Mouse (Mus musculus) heart, postnatal 0 days (tissue): ENCODE measurements around the gene Atg101. TPM values are rescaled to one million over a fixed set of nuclear protein-coding genes. Genes with fewer than 3 reads are reported as not detected.
A peak's percentile ranks its signal among the peaks of the same experiment; 100 is the strongest.

Experiments used
- ATAC-seq: fragments of 200-750 bp; cut with Nextera tagmentation; 2 replicates; pipeline ENCODE4 v1.8.0; 2017; ENCODE audit warnings: low read depth, moderate number of reproducible peaks, moderate library complexity; ENCODE audit not compliant: insufficient read depth
- DNase-seq: peaks from one replicate; pipeline ENCODE4 v3.0.0-alpha.2; 2016; ENCODE audit warnings: low spot score
- H3K27ac ChIP-seq: fragments of 300-500 bp; sonication (generic); 2 replicates; pipeline ENCODE4 v1.5.1; 2014; ENCODE audit warnings: low read depth, mild to moderate bottlenecking
- H3K27me3 ChIP-seq: fragments of 300-500 bp; sonication (generic); 2 replicates; pipeline ENCODE4 v1.6.1; 2014; ENCODE audit warnings: low read length, mixed read lengths; ENCODE audit not compliant: control insufficient read depth, insufficient read depth
- H3K36me3 ChIP-seq: fragments of 300-500 bp; sonication (generic); replicated peaks from 2 replicates; pipeline ENCODE4 v1.6.1; 2014; ENCODE audit warnings: low read length, mixed read lengths; ENCODE audit not compliant: control insufficient read depth, insufficient read depth
- H3K4me1 ChIP-seq: fragments of 300-500 bp; sonication (generic); 2 replicates; pipeline ENCODE4 v1.6.1; 2014; ENCODE audit warnings: antibody characterized with exemption; ENCODE audit not compliant: control insufficient read depth, insufficient read depth
- H3K4me2 ChIP-seq: fragments of 300-500 bp; sonication (generic); 2 replicates; pipeline ENCODE4 v1.6.1; 2014; ENCODE audit warnings: low read depth, mild to moderate bottlenecking, low read length, moderate library complexity
- H3K4me3 ChIP-seq: fragments of 300-500 bp; sonication (generic); 2 replicates; pipeline ENCODE4 v1.5.1; 2014; ENCODE audit warnings: low read depth, low read length
- H3K9ac ChIP-seq: fragments of 300-500 bp; sonication (generic); replicated peaks from 2 replicates; pipeline ENCODE4 v1.6.1; 2014; ENCODE audit warnings: low read depth, low read length, mixed read lengths
- H3K9me3 ChIP-seq: fragments of 300-500 bp; sonication (generic); replicated peaks from 2 replicates; pipeline ENCODE4 v1.6.1; 2016; ENCODE audit warnings: low read length; ENCODE audit not compliant: control insufficient read depth
- CTCF ChIP-seq: IDR thresholded peaks from 2 replicates; pipeline ENCODE4 v1.5.1; 2016; ENCODE audit warnings: antibody characterized with exemption, control low read depth, low read depth
- EP300 ChIP-seq: IDR thresholded peaks from 2 replicates; pipeline ENCODE4 v1.6.1; 2016; ENCODE audit warnings: antibody characterized with exemption, low read depth
- WGBS: fragments of 180-500 bp; shearing (Covaris S2); extraction: QIAGEN DNeasy Blood & Tissue Kit; methylation state at CpG from one replicate; pipeline ENCODE4 v1.1.7; 2014; 5-methylcytosine and 5-hydroxymethylcytosine counted together
- polyA plus RNA-seq: library from polyadenylated mRNA; unstranded; fragments of >200 nt; fragmentation: Nextera tagmentation; extraction: Ambion mirVana; gene quantifications from 2 replicates; pipeline ENCODE4 v1.2.1, GENCODE M21; 2015
- total RNA-seq: library from RNA; depleted of rRNA; stranded (reverse); fragments of >200 nt; gene quantifications from 2 replicates; pipeline ENCODE4 v1.2.3, GENCODE M21; 2014; ENCODE audit warnings: low replicate concordance

Atg101 gene
- total and polyA plus RNA-seq, 2 experiments from 2014 or later, result 48.6 to 61.6 TPM

- DNase-seq (no peak), ATAC-seq (no peak)
- H3K27ac ChIP-seq, result peak overlapping the region; percentile 46
- no peak overlapping the region for H3K4me3 ChIP-seq
- no peaks in the 10 kb centered on the region for H3K27me3 ChIP-seq
- H3K9ac ChIP-seq, result no peak overlapping the region
- H3K4me1 ChIP-seq, result peaks cover 43% of the 10 kb centered on the region
- no peak overlapping the region for H3K4me2 ChIP-seq
- H3K36me3 ChIP-seq, result no peaks in the 10 kb centered on the region
- TF ChIP-seq CTCF, result no peak
- TF ChIP-seq EP300, result no peak
- no peaks in the 10 kb centered on the region for H3K9me3 ChIP-seq
- WGBS, result 59% methylated on average over 7 of the region's 7 CpGs
These were observed 28.1 kb upstream of the Atg101 start for GRCm38 (mm10) chr15:101255842-101256462.

DNA sequence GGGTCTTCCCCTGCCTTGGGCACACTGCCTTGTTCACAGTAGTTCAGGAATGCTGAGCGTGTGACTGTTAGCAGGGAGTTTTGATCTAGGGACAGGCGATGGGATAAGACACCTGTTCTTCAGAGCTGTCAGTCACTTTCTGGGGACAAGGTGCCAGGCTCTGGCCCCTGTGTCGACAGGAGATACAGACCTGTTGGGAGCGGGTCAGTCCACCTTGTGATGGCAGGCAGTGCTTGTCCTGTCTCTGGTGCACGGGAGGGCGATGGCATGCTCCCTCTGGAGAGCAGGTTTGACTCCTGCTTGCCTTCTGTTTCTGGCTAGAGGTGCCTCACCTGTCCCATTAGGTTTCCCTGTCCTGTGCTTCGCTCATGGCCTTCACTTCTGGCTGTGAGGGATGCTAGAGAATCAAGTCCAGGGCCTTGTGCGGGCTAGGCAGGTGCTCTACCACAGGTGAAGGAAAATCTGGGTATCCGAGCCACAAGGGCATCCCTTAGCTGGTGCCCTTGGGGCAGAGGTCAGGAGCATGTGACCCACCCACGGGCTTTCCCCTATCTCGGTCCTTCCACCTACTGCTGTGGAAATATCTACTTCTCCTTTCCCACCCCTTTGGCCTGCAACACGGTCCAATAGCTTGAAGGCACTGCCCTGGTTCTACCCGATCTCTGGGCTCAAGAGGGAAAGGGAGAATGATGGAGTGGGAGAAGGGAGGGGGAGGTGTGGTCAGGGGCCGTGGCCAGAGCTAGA lies 27.4 kb upstream of the Atg101 start:
- Histone ChIP-seq H3K9me3 (no peaks in the 10 kb centered on the region), H3K36me3 (no peaks in the 10 kb centered on the region), H3K27ac (peak overlapping the region; percentile 46), H3K27me3 (no peaks in the 10 kb centered on the region), H3K9ac (no peak overlapping the region), H3K4me1 (peaks cover 50% of the 10 kb centered on the region), H3K4me3 (no peak overlapping the region), H3K4me2 (no peak overlapping the region)
- 61% methylated on average over 14 of the region's 14 CpGs for WGBS
- DNase-seq, result peak; percentile 41
- no peak for ATAC-seq
- TF ChIP-seq CTCF (no peak), EP300 (no peak)

DNA sequence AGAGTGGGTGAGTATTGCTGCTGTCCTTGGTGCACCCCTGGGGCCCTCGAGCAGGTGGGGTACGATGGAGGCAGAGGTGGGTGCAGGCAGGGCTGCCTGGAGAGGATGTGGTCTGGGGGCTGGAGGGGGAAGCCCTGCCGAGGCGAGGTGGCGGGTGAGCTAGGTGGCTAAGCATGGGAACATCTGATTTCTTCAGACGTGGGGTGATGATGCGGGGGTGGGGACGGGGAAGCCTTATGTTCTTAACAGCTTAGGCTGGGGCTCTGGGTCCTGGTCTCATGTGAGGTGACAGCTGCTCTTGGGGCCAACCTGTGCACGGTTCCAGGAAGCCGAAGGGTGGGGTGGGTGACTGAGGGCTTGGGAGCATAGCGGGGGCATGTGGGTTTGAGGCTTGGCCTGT lies 25.7 kb upstream of the Atg101 start:
- H3K4me1 ChIP-seq, result peaks cover 59% of the 10 kb centered on the region
- no peaks in the 10 kb centered on the region for H3K36me3 ChIP-seq
- DNase-seq, result no peak
- H3K4me2 ChIP-seq, result no peak overlapping the region
- no peak overlapping the region for H3K27ac ChIP-seq
- TF ChIP-seq CTCF (no peak), EP300 (no peak)
- 82% methylated on average over 11 of the region's 11 CpGs for WGBS
- no peaks in the 10 kb centered on the region for H3K27me3 ChIP-seq
- ATAC-seq, result no peak
- H3K4me3 ChIP-seq, result no peak overlapping the region
- no peak overlapping the region for H3K9ac ChIP-seq
- H3K9me3 ChIP-seq, result no peaks in the 10 kb centered on the region

- H3K4me1 ChIP-seq, result peaks cover 52% of the 10 kb centered on the region
These were observed 24.1 kb upstream of the Atg101 start for GRCm38 (mm10) chr15:101259922-101260321.

DNA sequence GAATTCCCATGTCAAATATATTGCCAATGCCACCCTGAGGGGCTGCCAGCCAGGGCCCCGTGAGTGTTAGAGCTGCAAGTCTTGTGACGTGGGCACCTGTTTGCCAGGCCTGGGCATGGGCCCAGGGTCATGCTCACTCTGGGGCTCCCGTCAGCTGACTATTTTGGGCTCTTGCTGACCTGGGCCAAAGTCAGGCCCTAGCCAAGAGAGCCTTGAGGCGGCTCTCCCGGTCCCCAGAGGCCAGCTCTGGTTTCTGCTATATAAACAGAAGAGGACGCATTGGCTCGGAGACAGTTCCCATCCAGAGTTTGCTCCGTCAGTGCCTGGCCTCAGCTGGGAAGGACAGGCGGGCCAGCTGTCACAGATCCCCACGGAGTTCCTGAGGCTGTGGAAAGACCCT lies 23.7 kb upstream of the Atg101 start:
- Histone ChIP-seq H3K9me3 (no peaks in the 10 kb centered on the region), H3K4me1 (peaks cover 51% of the 10 kb centered on the region), H3K9ac (peak overlapping the region; percentile 52; the same call in 1 of the 2 replicates), H3K4me2 (peak overlapping the region; percentile 58), H3K36me3 (no peaks in the 10 kb centered on the region), H3K4me3 (no peak overlapping the region), H3K27ac (peak overlapping the region; percentile 93), H3K27me3 (no peaks in the 10 kb centered on the region)
- 10% methylated on average over 10 of the region's 10 CpGs for WGBS
- ATAC-seq (peak; percentile 85), DNase-seq (peak; percentile 83)
- peak; percentile 96 for TF ChIP-seq EP300
- no peak for TF ChIP-seq CTCF

More at GRCm38 (mm10) chr15:101259922-101260321, 24.1 kb upstream of the Atg101 start:
- DNase-seq, result no peak
- TF ChIP-seq CTCF (no peak), EP300 (no peak)
- no peak for ATAC-seq
- H3K4me3 ChIP-seq, result no peak overlapping the region
- H3K27ac ChIP-seq, result peak overlapping the region; percentile 93
- H3K4me2 ChIP-seq, result 0 out of 2 replicates have a peak overlapping the region, but pooled peaks have one; percentile 58
- H3K9ac ChIP-seq, result no peak overlapping the region
- H3K36me3 ChIP-seq, result no peaks in the 10 kb centered on the region
- H3K9me3 ChIP-seq, result no peaks in the 10 kb centered on the region
- H3K27me3 ChIP-seq, result no peaks in the 10 kb centered on the region
- 64% methylated on average over 3 of the region's 3 CpGs for WGBS
